Mouse (Mus musculus) left cerebral cortex, adult 2 months (tissue): ENCODE data around the gene Irgm2. TPM values are rescaled to one million over a fixed set of nuclear protein-coding genes. Genes with fewer than 3 reads are reported as not detected.
"Not testable (repeated sequence)": the region's sequence is repeated elsewhere in the genome, so short reads cannot be mapped to it uniquely, and the experiment has no call there.

Source experiments
- DNase-seq, 2 experiments: peaks; one replicate each; pipeline ENCODE4 v3.0.0; 2021 to 2022; ENCODE audit warnings: low spot score in 2 of 2, mixed read lengths in 1 of 2; ENCODE audit errors: extremely low spot score in 1 of 2
- H3K27ac ChIP-seq: fragments of 200-600 bp; 2 replicates; pipeline ENCODE4 v1.8.1; 2022
- H3K4me3 ChIP-seq: fragments of 200-600 bp; 2 replicates; pipeline ENCODE4 v1.8.1; 2022
- CTCF ChIP-seq: fragments of 200-600 bp; IDR thresholded peaks from 2 replicates; pipeline ENCODE4 v1.8.1; 2022; ENCODE audit warnings: antibody characterized with exemption, mild to moderate bottlenecking, moderate library complexity
- intact Hi-C: fragments of 180-260 bp; cut with DNase I; formaldehyde crosslinking; loops from one replicate; pipeline ENCODE4 v1.15.1; 2025
- total RNA-seq, 2 experiments: library from RNA; stranded (reverse); gene quantifications; 2 replicates each; pipeline ENCODE4 v1.2.3; 2021

The Irgm2 gene
- total RNA-seq, 2 experiments from 2014 or later: 2.2 to 2.8 TPM

GRCm38 (mm10) chr11:58183579-58183978, 15.8 kb upstream of the Irgm2 start:
- DNase-seq: no peak
- intact Hi-C loops: no loop called here
- TF ChIP-seq CTCF: no peak
- no peak overlapping the region for H3K27ac ChIP-seq
- H3K4me3 ChIP-seq: no peak overlapping the region

GRCm38 (mm10) chr11:58189675-58190074, 9.7 kb upstream of the Irgm2 start:
- TF ChIP-seq CTCF: no peak
- no peak for DNase-seq
- intact Hi-C loops: no loop called here
- Histone ChIP-seq H3K27ac (no peak overlapping the region), H3K4me3 (no peak overlapping the region)

DNA sequence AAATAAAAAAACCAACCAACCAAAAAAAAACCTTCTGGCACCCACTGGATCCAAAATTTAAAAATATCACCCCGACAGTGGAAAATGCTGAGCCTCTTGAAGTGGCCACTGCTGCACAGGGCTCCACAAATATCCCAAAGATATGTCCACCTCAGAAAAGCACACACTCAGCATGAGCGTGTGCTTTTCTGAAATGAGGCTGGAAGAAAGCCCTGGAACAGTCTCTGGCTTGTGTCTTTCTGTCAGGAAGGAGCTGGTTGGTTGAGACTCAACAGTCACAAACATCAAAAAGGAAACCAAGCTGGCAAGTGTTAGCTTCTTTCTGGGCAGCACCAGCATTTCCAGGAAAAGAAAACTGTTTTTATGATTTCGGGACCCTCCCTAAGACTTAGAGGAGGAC, 6.1 kb upstream of the Irgm2 start:
- no peak for TF ChIP-seq CTCF
- DNase-seq: no peak
- H3K4me3 ChIP-seq: no peak overlapping the region
- intact Hi-C loops: no loop called here
- H3K27ac ChIP-seq: no peak overlapping the region; the same call in 1 of the 2 replicates

- DNase-seq: no peak
- intact Hi-C loops: no loop called here
- H3K27ac ChIP-seq: no peak overlapping the region; the same call in 1 of the 2 replicates
- TF ChIP-seq CTCF: no peak
- H3K4me3 ChIP-seq: no peak overlapping the region
Observed at GRCm38 (mm10) chr11:58193860-58194520, 5.4 kb upstream of the Irgm2 start.

- no peak for DNase-seq
- Histone ChIP-seq H3K4me3 (peak overlapping the region; percentile 82), H3K27ac (no peak overlapping the region)
- no peak for TF ChIP-seq CTCF
- intact Hi-C loops: loop anchor here (5.0 kb wide), 1 partner anchor 104 kb away; no protein-coding TSS in a partner anchor
Observed at GRCm38 (mm10) chr11:58198663-58199062, 755 bp upstream of the Irgm2 start.

GRCm38 (mm10) chr11:58200226-58200625, 808 bp downstream of the Irgm2 start:
- intact Hi-C loops: no loop called here
- H3K4me3 ChIP-seq: peak overlapping the region; percentile 82; the same call in 1 of the 2 replicates
- no peak overlapping the region for H3K27ac ChIP-seq
- no peak for DNase-seq
- no peak for TF ChIP-seq CTCF

- H3K27ac ChIP-seq: no peak overlapping the region
- intact Hi-C loops: no loop called here
- no peak for TF ChIP-seq CTCF
- DNase-seq: no peak
- H3K4me3 ChIP-seq: no peak overlapping the region
Observed at GRCm38 (mm10) chr11:58201052-58201451, 1.6 kb downstream of the Irgm2 start.

DNA sequence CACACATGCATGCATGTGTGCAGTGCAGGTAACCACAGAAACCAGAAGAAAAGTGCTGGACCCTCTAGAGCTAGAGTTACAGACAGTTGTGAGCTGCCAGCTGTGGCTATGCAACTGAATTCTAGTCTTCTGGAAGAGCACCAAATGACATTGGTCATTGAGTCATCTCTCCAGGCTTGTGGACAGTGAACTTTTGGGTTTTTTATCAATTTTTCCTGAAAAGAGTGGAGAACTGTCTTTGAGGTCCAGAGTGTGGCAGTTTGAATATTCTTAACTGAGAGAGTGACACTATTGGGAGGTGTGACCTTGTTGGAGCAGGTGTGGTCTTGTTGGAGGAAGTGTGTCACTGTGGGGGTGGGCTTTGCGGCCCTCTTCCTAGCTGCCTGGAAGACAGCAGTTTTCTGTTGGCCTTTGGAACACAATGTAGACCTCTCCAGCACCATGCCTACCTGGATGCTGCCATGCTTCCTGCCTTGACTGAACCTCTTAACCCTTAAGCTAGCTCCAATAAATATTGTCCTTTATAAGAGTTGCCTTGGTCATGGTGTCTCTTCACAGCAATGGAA, 11.0 kb downstream of the Irgm2 start:
- intact Hi-C loops: no loop called here
- no peak overlapping the region for H3K4me3 ChIP-seq
- H3K27ac ChIP-seq: no peak overlapping the region
- TF ChIP-seq CTCF: no peak
- DNase-seq: no peak

DNA sequence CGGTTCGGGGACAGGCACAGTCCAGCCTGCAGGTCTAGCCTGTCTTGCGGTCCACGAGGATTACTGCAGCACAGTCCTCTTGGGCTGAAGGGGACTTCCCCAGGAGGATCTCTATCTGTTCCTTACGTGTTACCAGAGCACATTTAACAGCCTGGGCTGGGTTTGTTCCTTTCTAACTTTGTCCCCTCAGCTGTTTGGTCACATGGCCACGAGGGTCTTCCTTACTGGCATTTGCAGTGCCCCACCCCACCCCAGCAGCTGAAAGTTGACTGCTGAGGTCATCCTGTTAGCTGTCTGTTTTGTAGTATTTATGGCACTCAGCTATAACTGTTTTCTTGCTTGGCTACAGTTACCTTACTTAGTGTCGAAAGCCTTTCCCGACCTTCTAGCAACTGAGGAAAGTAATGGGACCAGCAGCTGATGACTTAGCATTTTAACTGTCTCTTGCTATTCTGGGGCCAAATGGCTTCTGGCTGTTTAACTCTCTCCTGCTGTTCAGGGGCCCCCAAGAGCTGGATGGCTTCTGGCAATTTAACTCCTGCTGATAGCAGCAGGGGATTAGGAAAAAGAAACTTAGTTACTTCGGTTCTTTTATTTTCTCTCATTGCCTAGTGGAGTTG, 11.8 kb downstream of the Irgm2 start:
- Histone ChIP-seq H3K4me3 (no peak overlapping the region), H3K27ac (no peak overlapping the region)
- intact Hi-C loops: no loop called here
- TF ChIP-seq CTCF: no peak
- DNase-seq: no peak

DNA sequence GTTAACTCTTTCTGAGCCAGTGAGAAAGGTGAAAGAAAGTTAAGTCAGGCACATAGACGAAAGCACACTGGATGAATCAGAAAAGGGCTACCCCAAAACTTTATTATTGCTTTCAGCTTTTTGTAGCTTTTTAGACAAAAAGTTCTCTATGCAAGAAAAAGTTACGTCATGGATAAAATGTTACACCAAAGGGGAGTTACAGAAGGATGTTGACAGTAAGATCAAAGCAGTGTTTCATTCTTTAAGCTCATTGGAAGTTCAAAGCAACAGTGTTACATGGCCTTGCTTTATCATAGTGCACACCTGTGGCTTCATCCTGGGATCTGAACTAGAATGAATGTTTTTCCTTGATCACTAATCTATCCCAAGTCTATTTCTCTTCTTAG, 12.3 kb downstream of the Irgm2 start:
- no peak for TF ChIP-seq CTCF
- Histone ChIP-seq H3K27ac (no peak overlapping the region), H3K4me3 (no peak overlapping the region)
- no peak for DNase-seq
- intact Hi-C loops: no loop called here

DNA sequence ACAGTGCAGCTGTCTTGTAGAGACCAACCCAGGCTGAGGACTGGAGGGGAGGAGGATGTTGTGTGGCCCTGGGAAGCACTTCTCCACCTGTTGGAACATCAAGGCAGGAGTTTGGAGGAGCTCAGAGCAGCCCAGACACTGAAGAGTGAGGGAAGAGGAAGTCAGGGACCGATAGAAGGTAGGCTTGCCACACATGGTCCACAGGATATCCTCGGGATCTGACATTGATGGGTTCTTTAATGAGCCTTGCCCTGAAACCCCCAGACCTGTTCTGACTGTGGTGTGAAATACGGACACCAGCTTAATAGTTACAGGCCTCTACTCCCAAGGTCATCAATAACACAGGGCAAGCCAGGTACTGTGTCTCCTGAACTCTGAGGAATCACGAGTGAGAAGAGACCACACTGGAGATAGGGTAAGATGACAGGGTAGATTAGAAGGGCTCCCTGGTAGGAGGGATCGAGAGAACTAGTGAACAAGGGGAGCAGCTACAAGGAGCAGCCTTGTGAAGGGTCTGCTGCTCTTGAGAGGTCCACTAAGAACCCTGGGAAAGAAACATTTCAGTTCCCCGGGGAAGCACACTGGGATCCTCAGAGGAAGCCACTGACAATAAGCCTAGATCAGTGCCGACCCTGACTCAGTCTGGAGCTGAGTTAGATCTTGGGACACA, 14.4 kb downstream of the Irgm2 start:
- intact Hi-C loops: no loop called here
- no peak for DNase-seq
- TF ChIP-seq CTCF: no peak
- H3K27ac ChIP-seq: no peak overlapping the region
- no peak overlapping the region for H3K4me3 ChIP-seq

GRCm38 (mm10) chr11:58214391-58215048, 15.1 kb downstream of the Irgm2 start:
- H3K27ac ChIP-seq: peak overlapping the region; percentile 18; the same call in 1 of the 2 replicates
- peak; percentile 25 to 32 for DNase-seq
- intact Hi-C loops: no loop called here
- TF ChIP-seq CTCF: no peak
- H3K4me3 ChIP-seq: peak overlapping the region; percentile 43

- H3K4me3 ChIP-seq: peak overlapping the region; percentile 43
- intact Hi-C loops, H3K27ac ChIP-seq, DNase-seq: not testable (repeated sequence)
Observed at GRCm38 (mm10) chr11:58215049-58215430, 15.6 kb downstream of the Irgm2 start.
